Mouse (Mus musculus): ENCODE data around the gene Cep72. TPM values are rescaled to one million over a fixed set of nuclear protein-coding genes. Genes with fewer than 3 reads are reported as not detected.
"Not testable (repeated sequence)": the region's sequence is repeated elsewhere in the genome, so short reads cannot be mapped to it uniquely, and the experiment has no call there.

The Cep72 gene
- polyA plus RNA-seq, 1 experiment from 2014 or later = 15.3 TPM

DNA sequence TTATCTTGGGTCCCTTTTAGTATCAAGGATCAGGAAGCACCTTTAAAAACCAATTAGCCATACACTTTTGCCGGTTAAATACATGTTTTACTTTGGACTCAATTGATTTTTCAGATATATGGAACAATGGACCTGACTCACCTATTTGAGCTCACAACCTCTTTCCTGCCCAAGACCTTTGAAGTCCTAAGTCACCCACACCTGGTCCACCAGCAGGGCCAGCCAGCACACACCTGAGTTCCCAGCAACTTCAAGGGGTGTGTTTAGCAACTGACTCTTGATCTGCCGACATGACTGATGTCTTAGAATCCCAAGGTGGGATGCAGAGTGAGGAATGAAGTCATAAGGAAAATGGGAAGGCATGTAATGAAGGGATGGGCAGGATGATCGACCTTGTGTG is 9.6 kb upstream of the Cep72 start:
- Histone ChIP-seq H3K9ac (no peak overlapping the region), H3K27me3 (replicated peaks) (peaks cover 3% of the 10 kb centered on the region; the same call in 1 of the 2 replicates), H3K36me3 (no peaks in the 10 kb centered on the region), H3K27ac (ENCODE audit: poor library complexity, severe bottlenecking) (no peak overlapping the region), H3K4me1 (replicated peaks) (no peaks in the 10 kb centered on the region), H3K4me2 (no peak overlapping the region), H3K9me3 (replicated peaks) (no peaks in the 10 kb centered on the region), H3K4me3 (no peak overlapping the region)
- WGBS = 72% methylated on average over 3 of the region's 3 CpGs
- no peak for ATAC-seq (ENCODE audit: insufficient number of reproducible peaks, low FRiP score)

- not testable (repeated sequence) for H3K4me1 ChIP-seq (replicated peaks); H3K9ac ChIP-seq; H3K27ac ChIP-seq (ENCODE audit: poor library complexity, severe bottlenecking); H3K36me3 ChIP-seq; ATAC-seq (ENCODE audit: insufficient number of reproducible peaks, low FRiP score); H3K4me2 ChIP-seq; H3K9me3 ChIP-seq (replicated peaks); H3K27me3 ChIP-seq (replicated peaks); H3K4me3 ChIP-seq
- 34% methylated on average over 1 of the region's 1 CpGs for WGBS
Measured at GRCm38 (mm10) chr13:74071244-74071643, 9.1 kb upstream of the Cep72 start.

- 76% methylated on average over 1 of the region's 1 CpGs for WGBS
- Histone ChIP-seq H3K4me2 (no peak overlapping the region), H3K4me3 (no peak overlapping the region), H3K4me1 (replicated peaks) (no peaks in the 10 kb centered on the region), H3K27me3 (replicated peaks) (peaks cover 3% of the 10 kb centered on the region; the same call in 1 of the 2 replicates), H3K9me3 (replicated peaks) (no peaks in the 10 kb centered on the region), H3K36me3 (no peaks in the 10 kb centered on the region), H3K27ac (ENCODE audit: poor library complexity, severe bottlenecking) (no peak overlapping the region), H3K9ac (no peak overlapping the region)
- ATAC-seq (ENCODE audit: insufficient number of reproducible peaks, low FRiP score) = no peak
Measured at GRCm38 (mm10) chr13:74066576-74066975, 4.5 kb upstream of the Cep72 start.

- no peaks in the 10 kb centered on the region for H3K4me1 ChIP-seq (replicated peaks)
- 0 out of 2 replicates have a peak, but pooled peaks cover 2% of the 10 kb centered on the region for H3K36me3 ChIP-seq
- ATAC-seq (ENCODE audit: insufficient number of reproducible peaks, low FRiP score) = no peak
- peaks cover 3% of the 10 kb centered on the region; the same call in 1 of the 2 replicates for H3K27me3 ChIP-seq (replicated peaks)
- no peak overlapping the region for H3K27ac ChIP-seq (ENCODE audit: poor library complexity, severe bottlenecking)
- no peak overlapping the region for H3K4me3 ChIP-seq
- no peak overlapping the region for H3K4me2 ChIP-seq
- no peak overlapping the region for H3K9ac ChIP-seq
- no peaks in the 10 kb centered on the region for H3K9me3 ChIP-seq (replicated peaks)
- 73% methylated on average over 1 of the region's 1 CpGs for WGBS
Measured at GRCm38 (mm10) chr13:74063340-74064050, 1.4 kb upstream of the Cep72 start.

DNA sequence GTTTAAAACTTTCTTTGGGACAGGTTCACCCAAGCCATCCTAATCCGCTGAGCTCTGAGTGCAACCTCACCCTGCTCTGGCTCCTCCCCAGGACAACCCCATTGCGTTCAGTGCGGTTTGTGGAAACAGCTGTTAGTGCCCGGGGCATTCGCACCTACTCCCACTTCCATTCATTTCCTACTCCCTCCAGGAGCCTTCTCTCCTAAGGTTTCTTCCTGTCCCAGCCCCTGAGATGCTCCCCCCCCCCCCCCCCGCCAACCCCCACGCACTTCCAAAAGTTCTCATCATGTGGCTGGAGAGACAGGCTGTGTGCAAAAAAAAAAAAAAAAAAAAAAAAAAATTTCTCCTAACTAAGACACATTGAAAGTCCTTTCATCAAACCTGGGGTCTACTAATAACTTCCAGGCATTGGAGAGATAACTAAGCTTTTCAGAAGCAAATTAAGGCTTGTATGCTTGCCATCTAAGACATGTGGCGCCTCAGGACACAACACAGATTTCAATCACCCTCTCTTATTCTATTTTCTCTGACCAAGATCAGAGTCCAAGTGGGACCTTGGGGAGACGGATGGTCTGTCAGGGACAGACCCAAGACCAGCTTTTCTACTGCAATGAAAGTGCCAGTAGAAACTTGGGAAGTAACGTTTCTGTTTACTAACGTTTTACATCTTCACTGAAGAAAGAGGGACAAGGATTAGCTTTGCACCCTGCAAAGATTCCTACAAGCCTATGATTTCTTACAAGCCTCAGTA is 454 bp upstream of the Cep72 start:
- Histone ChIP-seq H3K9me3 (replicated peaks) (no peaks in the 10 kb centered on the region), H3K4me3 (peak overlapping the region; percentile 77), H3K27me3 (replicated peaks) (peaks cover 3% of the 10 kb centered on the region; the same call in 1 of the 2 replicates), H3K27ac (ENCODE audit: poor library complexity, severe bottlenecking) (no peak overlapping the region), H3K4me2 (peak overlapping the region; percentile 70), H3K36me3 (peaks cover 10% of the 10 kb centered on the region; the same call in 1 of the 2 replicates), H3K9ac (peak overlapping the region; percentile 84), H3K4me1 (replicated peaks) (no peaks in the 10 kb centered on the region)
- no peak for ATAC-seq (ENCODE audit: insufficient number of reproducible peaks, low FRiP score)
- 27% methylated on average over 10 of the region's 11 CpGs for WGBS

GRCm38 (mm10) chr13:74058081-74058480 is 4.0 kb downstream of the Cep72 start:
- 93% methylated on average over 9 of the region's 9 CpGs for WGBS
- H3K27ac ChIP-seq (ENCODE audit: poor library complexity, severe bottlenecking) = no peak overlapping the region
- ATAC-seq (ENCODE audit: insufficient number of reproducible peaks, low FRiP score) = no peak
- no peak overlapping the region for H3K4me3 ChIP-seq
- H3K36me3 ChIP-seq = peaks cover 33% of the 10 kb centered on the region
- H3K9ac ChIP-seq = no peak overlapping the region
- no peaks in the 10 kb centered on the region for H3K27me3 ChIP-seq (replicated peaks)
- H3K4me1 ChIP-seq (replicated peaks) = no peaks in the 10 kb centered on the region
- H3K4me2 ChIP-seq = no peak overlapping the region
- H3K9me3 ChIP-seq (replicated peaks) = no peaks in the 10 kb centered on the region

DNA sequence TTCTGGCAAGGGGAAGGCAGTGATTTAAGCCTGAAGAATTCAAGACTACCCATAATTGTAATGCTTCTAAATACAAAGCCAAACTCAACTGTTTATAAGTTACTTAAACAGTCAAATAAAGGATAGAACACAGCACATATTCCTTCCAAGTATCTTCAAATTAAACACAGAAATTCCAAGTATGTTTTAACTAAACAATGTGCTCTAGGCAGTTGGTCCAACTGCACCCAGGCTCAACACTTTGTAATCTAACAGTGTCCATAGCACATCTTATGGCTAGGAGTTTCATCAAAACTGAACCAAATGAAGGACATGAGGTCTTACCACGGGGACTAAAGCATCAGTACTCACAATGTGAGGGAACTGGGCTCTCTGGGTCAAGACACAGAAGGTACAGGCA is 5.9 kb downstream of the Cep72 start:
- WGBS = 86% methylated on average over 1 of the region's 1 CpGs
- no peaks in the 10 kb centered on the region for H3K27me3 ChIP-seq (replicated peaks)
- no peaks in the 10 kb centered on the region for H3K9me3 ChIP-seq (replicated peaks)
- ATAC-seq (ENCODE audit: insufficient number of reproducible peaks, low FRiP score) = no peak
- H3K4me2 ChIP-seq = no peak overlapping the region
- peaks cover 46% of the 10 kb centered on the region for H3K36me3 ChIP-seq
- no peak overlapping the region for H3K4me3 ChIP-seq
- no peak overlapping the region for H3K27ac ChIP-seq (ENCODE audit: poor library complexity, severe bottlenecking)
- no peaks in the 10 kb centered on the region for H3K4me1 ChIP-seq (replicated peaks)
- no peak overlapping the region for H3K9ac ChIP-seq

GRCm38 (mm10) chr13:74039926-74040325 is 22.2 kb downstream of the Cep72 start:
- Histone ChIP-seq H3K9me3 (replicated peaks) (no peaks in the 10 kb centered on the region), H3K36me3 (peaks cover 71% of the 10 kb centered on the region)
- WGBS = 90% methylated on average over 3 of the region's 3 CpGs

GRCm38 (mm10) chr13:74035776-74036175 is 26.3 kb downstream of the Cep72 start:
- no peak for ATAC-seq (ENCODE audit: insufficient number of reproducible peaks, low FRiP score)
- no peak overlapping the region for H3K9ac ChIP-seq
- whole genome bisulfite sequencing = 84% methylated on average over 2 of the region's 2 CpGs

More at GRCm38 (mm10) chr13:74039926-74040325, 22.2 kb downstream of the Cep72 start:
- Histone ChIP-seq H3K4me3 (no peak overlapping the region), H3K4me2 (no peak overlapping the region), H3K9ac (no peak overlapping the region), H3K27me3 (replicated peaks) (no peaks in the 10 kb centered on the region), H3K4me1 (replicated peaks) (no peaks in the 10 kb centered on the region), H3K27ac (ENCODE audit: poor library complexity, severe bottlenecking) (no peak overlapping the region)
- no peak for ATAC-seq (ENCODE audit: insufficient number of reproducible peaks, low FRiP score)

GRCm38 (mm10) chr13:74034756-74035155 is 27.3 kb downstream of the Cep72 start:
- Histone ChIP-seq H3K4me1 (replicated peaks) (no peaks in the 10 kb centered on the region), H3K9me3 (replicated peaks) (no peaks in the 10 kb centered on the region), H3K36me3 (peaks cover 35% of the 10 kb centered on the region), H3K4me3 (no peak overlapping the region), H3K27me3 (replicated peaks) (no peaks in the 10 kb centered on the region), H3K27ac (ENCODE audit: poor library complexity, severe bottlenecking) (no peak overlapping the region), H3K4me2 (no peak overlapping the region), H3K9ac (no peak overlapping the region)
- ATAC-seq (ENCODE audit: insufficient number of reproducible peaks, low FRiP score) = no peak
- 70% methylated on average over 2 of the region's 2 CpGs for WGBS

More at GRCm38 (mm10) chr13:74035776-74036175, 26.3 kb downstream of the Cep72 start:
- H3K27ac ChIP-seq (ENCODE audit: poor library complexity, severe bottlenecking) = no peak overlapping the region
- H3K4me1 ChIP-seq (replicated peaks) = no peaks in the 10 kb centered on the region
- no peak overlapping the region for H3K4me2 ChIP-seq
- no peaks in the 10 kb centered on the region for H3K27me3 ChIP-seq (replicated peaks)
- no peaks in the 10 kb centered on the region for H3K9me3 ChIP-seq (replicated peaks)
- H3K36me3 ChIP-seq = peaks cover 45% of the 10 kb centered on the region
- H3K4me3 ChIP-seq = no peak overlapping the region

GRCm38 (mm10) chr13:74031133-74031532 is 31.0 kb downstream of the Cep72 start:
- Histone ChIP-seq H3K4me3 (no peak overlapping the region), H3K27me3 (replicated peaks) (no peaks in the 10 kb centered on the region), H3K9me3 (replicated peaks) (no peaks in the 10 kb centered on the region), H3K27ac (ENCODE audit: poor library complexity, severe bottlenecking) (no peak overlapping the region), H3K4me1 (replicated peaks) (peaks cover 9% of the 10 kb centered on the region), H3K4me2 (no peak overlapping the region), H3K36me3 (peaks cover 12% of the 10 kb centered on the region), H3K9ac (no peak overlapping the region)
- 80% methylated on average over 8 of the region's 8 CpGs for WGBS
- ATAC-seq (ENCODE audit: insufficient number of reproducible peaks, low FRiP score) = no peak

All from heart, embryonic 12.5 days (tissue).